Mouse (Mus musculus) neural tube, embryonic 13.5 days (tissue): ENCODE measurements at regions not wholly inside any gene's neighbourhood (a gene's known extent, or its start where the extent isn't known, plus 50 kb on each side); places are given as distances from the start of the nearest gene placed in this dataset.

Experiments used
- ATAC-seq: fragments of 200-750 bp; cut with Nextera tagmentation; 2 replicates; pipeline ENCODE4 v1.8.0; 2017; ENCODE audit warnings: low read depth, mild to moderate bottlenecking, moderate TSS enrichment, moderate library complexity
- H3K27ac ChIP-seq: fragments of 300-500 bp; sonication (generic); replicated peaks from 2 replicates; pipeline ENCODE4 v1.5.1; 2015; ENCODE audit warnings: moderate library complexity, mild to moderate bottlenecking, inconsistent platforms
- H3K27me3 ChIP-seq: fragments of 300-500 bp; sonication (generic); 2 replicates; pipeline ENCODE4 v1.6.1; 2015; ENCODE audit warnings: mild to moderate bottlenecking, inconsistent platforms
- H3K36me3 ChIP-seq: fragments of 300-500 bp; sonication (generic); 2 replicates; pipeline ENCODE4 v1.6.1; 2015; ENCODE audit warnings: mild to moderate bottlenecking, inconsistent platforms
- H3K4me1 ChIP-seq: fragments of 300-500 bp; sonication (generic); replicated peaks from 2 replicates; pipeline ENCODE4 v1.6.1; 2015; ENCODE audit warnings: inconsistent platforms
- H3K4me2 ChIP-seq: fragments of 300-500 bp; sonication (generic); 2 replicates; pipeline ENCODE4 v1.6.1; 2015; ENCODE audit warnings: inconsistent platforms, mild to moderate bottlenecking, moderate library complexity
- H3K4me3 ChIP-seq: fragments of 300-500 bp; sonication (generic); 2 replicates; pipeline ENCODE4 v1.5.1; 2015; ENCODE audit warnings: mild to moderate bottlenecking, inconsistent platforms
- H3K9ac ChIP-seq: fragments of 300-500 bp; sonication (generic); 2 replicates; pipeline ENCODE4 v1.6.1; 2015; ENCODE audit warnings: moderate library complexity, mild to moderate bottlenecking, inconsistent platforms
- H3K9me3 ChIP-seq: fragments of 300-500 bp; sonication (generic); 2 replicates; pipeline ENCODE4 v1.6.1; 2016; ENCODE audit warnings: inconsistent platforms
- WGBS: fragments of 180-500 bp; shearing (Covaris S2); methylation state at CpG from one replicate; pipeline ENCODE4 v1.1.7; 2015; 5-methylcytosine and 5-hydroxymethylcytosine counted together

DNA sequence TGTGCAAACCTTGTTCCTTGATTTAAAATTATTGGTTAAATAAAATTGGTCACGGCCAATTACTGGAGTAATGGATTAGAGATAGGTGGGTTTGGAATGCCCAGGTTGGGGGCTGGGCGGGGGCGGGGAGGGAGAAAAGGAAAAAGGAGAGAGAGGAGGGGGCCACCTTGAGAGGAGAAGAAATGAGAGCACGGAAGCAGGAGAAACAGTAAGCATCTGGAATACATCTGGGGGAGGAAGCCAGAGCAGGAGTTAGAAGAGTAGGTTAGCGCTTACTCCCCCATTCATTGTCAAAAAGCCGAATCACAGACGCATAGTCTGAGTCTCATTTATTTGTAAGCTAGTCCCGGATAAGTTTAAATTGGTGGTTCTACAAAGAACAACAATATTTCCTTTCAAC, 50.8 kb upstream of the Tbl1xr1 start:
- Histone ChIP-seq H3K27me3 (no peaks in the 10 kb centered on the region), H3K27ac (no peak overlapping the region), H3K9ac (no peak overlapping the region), H3K4me2 (no peak overlapping the region), H3K4me1 (peaks cover 8% of the 10 kb centered on the region), H3K36me3 (no peaks in the 10 kb centered on the region), H3K9me3 (no peaks in the 10 kb centered on the region), H3K4me3 (no peak overlapping the region)
- ATAC-seq, result no peak
- 69% methylated on average over 8 of the region's 8 CpGs for WGBS
